ENCODE assay signal across 10 mouse cellular contexts in genomic region chr2:38514411-38514810, GRCm38 (mm10). TPM values are rescaled to one million over a fixed set of nuclear protein-coding genes. Genes with fewer than 3 reads are reported as not detected.
A peak's percentile ranks its signal among the peaks of the same experiment; 100 is the strongest.
DNase-seq lines count a peak whose midpoint lies in the region; ATAC-seq and TF ChIP-seq lines count a peak whose summit lies in the region.
"Had no signal": no experiment of that assay in that cellular context is flagged by ENCODE, and none has a peak within 500 bp of the region (broad histone marks: within the 10 kb centered on the region; RNA-seq: fewer than 3 reads in every experiment).

No protein-coding gene starts in this region.

- H3K4me1 ChIP-seq in heart, embryonic 15.5 days (replicated peaks): peaks cover 60% of the 10 kb centered on the region
- peaks cover 52% of the 10 kb centered on the region for H3K4me1 ChIP-seq in embryonic facial prominence, embryonic 15.5 days
- H3K4me1 ChIP-seq in cerebellum, adult 2 months (ENCODE audit: control insufficient read depth, insufficient read depth, low read length): peaks cover 14% of the 10 kb centered on the region
- peaks cover 57% of the 10 kb centered on the region for H3K4me1 ChIP-seq in kidney, embryonic 15.5 days

- TF ChIP-seq CTCF in cerebellum, adult 2 months (IDR thresholded peaks at IDR 0.05; ENCODE audit: borderline replicate concordance, insufficient read depth, low read depth, low read length): no peak

- DNase-seq in heart, postnatal 36 days: no peak
- DNase-seq in lung, postnatal 36 days: peak; percentile 68
- DNase-seq in cerebellum, adult 2 months: no peak
- no peak for DNase-seq in adrenal gland, postnatal 25 days
- DNase-seq: cerebellum, postnatal 36 days had no signal

- no peaks in the 10 kb centered on the region for H3K9me3 ChIP-seq in heart, embryonic 15.5 days (replicated peaks)
- H3K9me3 ChIP-seq in embryonic facial prominence, embryonic 15.5 days (replicated peaks): no peaks in the 10 kb centered on the region
- H3K9me3 ChIP-seq in kidney, embryonic 15.5 days (replicated peaks): no peaks in the 10 kb centered on the region

- TF ChIP-seq POLR2A in cerebellum, adult 2 months (IDR thresholded peaks at IDR 0.05; ENCODE audit: borderline replicate concordance, insufficient read depth, low read length): no peak

- WGBS in heart, embryonic 15.5 days: 58% methylated on average over 7 of the region's 7 CpGs
- 65% methylated on average over 7 of the region's 7 CpGs for WGBS in embryonic facial prominence, embryonic 15.5 days
- 78% methylated on average over 7 of the region's 7 CpGs for WGBS in cerebellum, adult 2 months
- 47% methylated on average over 7 of the region's 7 CpGs for WGBS in kidney, embryonic 15.5 days

- no peaks in the 10 kb centered on the region for H3K27me3 ChIP-seq in heart, embryonic 15.5 days
- H3K27me3 ChIP-seq in embryonic facial prominence, embryonic 15.5 days: no peaks in the 10 kb centered on the region
- no peaks in the 10 kb centered on the region for H3K27me3 ChIP-seq in cerebellum, adult 2 months (ENCODE audit: control insufficient read depth, insufficient read depth, low read length)
- no peaks in the 10 kb centered on the region for H3K27me3 ChIP-seq in kidney, embryonic 15.5 days

- H3K4me3 ChIP-seq in heart, embryonic 15.5 days: no peak overlapping the region
- H3K4me3 ChIP-seq in embryonic facial prominence, embryonic 15.5 days (replicated peaks): no peak overlapping the region
- H3K4me3 ChIP-seq in cerebellum, adult 2 months (replicated peaks; ENCODE audit: insufficient read depth, low read depth, low read length): no peak overlapping the region
- no peak overlapping the region for H3K4me3 ChIP-seq in kidney, embryonic 15.5 days (replicated peaks)

- peak overlapping the region; percentile 58; the same call in 1 of the 2 replicates for H3K27ac ChIP-seq in heart, embryonic 15.5 days
- H3K27ac ChIP-seq in embryonic facial prominence, embryonic 15.5 days (replicated peaks): 0 out of 2 replicates have a peak overlapping the region, but pooled peaks have one; percentile 17
- H3K27ac ChIP-seq in cerebellum, adult 2 months (ENCODE audit: insufficient read depth, low read length): no peak overlapping the region
- no peak overlapping the region for H3K27ac ChIP-seq in kidney, embryonic 15.5 days
- H3K27ac ChIP-seq: liver, embryonic 14.5 days had no signal

- H3K36me3 ChIP-seq in heart, embryonic 15.5 days: no peaks in the 10 kb centered on the region
- no peaks in the 10 kb centered on the region for H3K36me3 ChIP-seq in embryonic facial prominence, embryonic 15.5 days
- H3K36me3 ChIP-seq in kidney, embryonic 15.5 days: peaks cover 2% of the 10 kb centered on the region; the same call in 1 of the 2 replicates

- no peak overlapping the region for H3K9ac ChIP-seq in heart, embryonic 15.5 days
- no peak overlapping the region for H3K9ac ChIP-seq in embryonic facial prominence, embryonic 15.5 days
- H3K9ac ChIP-seq in kidney, embryonic 15.5 days: no peak overlapping the region
- H3K9ac ChIP-seq: liver, embryonic 14.5 days had no signal

- intact Hi-C loops in heart, postnatal 36 days (cut with DNase I): no loop called here

- no peak for ATAC-seq in heart, embryonic 15.5 days (replicated peaks; ENCODE audit: insufficient number of reproducible peaks, insufficient read depth, low FRiP score, low read depth)
- ATAC-seq in CD4-positive, CD25-positive, alpha-beta regulatory T cell, adult 4 months: peak; percentile 19
- ATAC-seq in embryonic facial prominence, embryonic 15.5 days (ENCODE audit: insufficient number of reproducible peaks, low FRiP score, low TSS enrichment, low read depth): no peak
- no peak for ATAC-seq in kidney, embryonic 15.5 days (replicated peaks; ENCODE audit: low FRiP score)

- no peak overlapping the region for H3K4me2 ChIP-seq in heart, embryonic 15.5 days
- H3K4me2 ChIP-seq in embryonic facial prominence, embryonic 15.5 days (replicated peaks): no peak overlapping the region
- no peak overlapping the region for H3K4me2 ChIP-seq in kidney, embryonic 15.5 days

RNA-seq across cellular contexts. Expression of gene Nek6, which starts 3.0 kb away (rescaled TPM):
- 60.8 and 71.4 TPM in 2 replicates for polyA plus RNA-seq in heart, embryonic 15.5 days (2015; fragmentation: Nextera tagmentation; extraction: Ambion mirVana)
- total RNA-seq in heart, postnatal 36 days (2021): 1 to 10 TPM; 4.0 to 4.7 TPM
- 1 to 10 TPM; 2.9 to 3.1 TPM for polyA plus RNA-seq in CD4-positive, CD25-positive, alpha-beta regulatory T cell, adult 4 months (2017; shearing (Covaris generic))
- polyA plus RNA-seq in embryonic facial prominence, embryonic 15.5 days (2015; fragmentation: Nextera tagmentation; extraction: Ambion mirVana): 92.8 and 95.3 TPM in 2 replicates
- 26.8 and 28.0 TPM in 2 replicates for polyA plus RNA-seq in cerebellum, adult 2 months (2012; rRNA removed)
- polyA plus RNA-seq in kidney, embryonic 15.5 days (2015; fragmentation: Nextera tagmentation; extraction: Ambion mirVana): 69.3 and 73.1 TPM in 2 replicates
- 11.7 and 13.2 TPM in 2 replicates for total RNA-seq in adrenal gland, postnatal 25 days (2021)

Comparison
In these comparisons a context has a peak if more than half of its experiments do, and no peak if none do; other contexts are left out.
1. H3K27ac ChIP-seq: peak in heart, embryonic 15.5 days (single experiment) and embryonic facial prominence, embryonic 15.5 days (single experiment); none in cerebellum, adult 2 months (single experiment) and kidney, embryonic 15.5 days (single experiment).